Mouse (Mus musculus) lung, adult 2 months (tissue): ENCODE results near the gene Srsf3. TPM values are rescaled to one million over a fixed set of nuclear protein-coding genes. Genes with fewer than 3 reads are reported as not detected.

ENCODE experiments used
- DNase-seq: peaks from one replicate; pipeline ENCODE4 v3.0.0; 2022
- H3K4me1 ChIP-seq: fragments of 200-500 bp; 2 replicates; pipeline ENCODE4 v1.6.1; 2011; ENCODE audit warnings: low read length; ENCODE audit not compliant: control insufficient read depth, insufficient read depth
- H3K4me3 ChIP-seq: fragments of 200-500 bp; replicated peaks from 2 replicates; pipeline ENCODE3; 2011; ENCODE audit warnings: low read depth, mild to moderate bottlenecking, control low read depth, low read length; ENCODE audit errors: extremely low read depth
- CTCF ChIP-seq: fragments of 200-500 bp; IDR thresholded peaks from 2 replicates; pipeline ENCODE4 v1.5.1; 2011; ENCODE audit warnings: mild to moderate bottlenecking, low read length, control low read depth; ENCODE audit not compliant: insufficient read depth
- POLR2A ChIP-seq: fragments of 200-500 bp; IDR thresholded peaks from 2 replicates; pipeline ENCODE4 v1.6.1; 2011; ENCODE audit warnings: low read depth, mild to moderate bottlenecking, control low read depth, low read length, borderline replicate concordance; ENCODE audit errors: extremely low read depth
- WGBS: fragments of 180-500 bp; shearing (Covaris S2); methylation state at CpG from one replicate; pipeline ENCODE4 v1.1.7; 2018; 5-methylcytosine and 5-hydroxymethylcytosine counted together
- polyA plus RNA-seq: library from polyadenylated mRNA; depleted of rRNA; stranded (reverse); fragments of >200 nt; gene quantifications from 2 replicates; pipeline ENCODE4 v1.2.3, GENCODE M21; 2012

The Srsf3 gene
- polyA plus RNA-seq, 1 experiment, result 168 TPM

DNA sequence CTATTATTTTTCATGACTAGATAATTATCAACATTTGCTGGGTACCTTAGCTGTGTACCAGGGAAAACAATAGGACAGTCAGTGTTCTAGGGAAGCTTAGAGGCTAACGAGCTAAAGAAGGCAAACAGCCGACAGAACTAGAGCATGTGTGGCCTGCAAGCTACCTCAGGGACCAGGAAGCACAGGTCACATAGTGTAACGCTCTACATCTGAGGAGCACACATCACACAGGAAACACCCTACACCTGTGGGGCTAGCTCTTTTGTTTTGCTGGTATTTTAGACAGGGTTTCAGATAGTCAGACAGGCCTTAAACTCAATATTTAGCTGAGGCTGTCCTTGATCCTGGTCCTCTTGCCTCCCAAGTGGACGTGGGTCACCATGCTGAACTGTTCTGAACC, 37.8 kb upstream of the Srsf3 start:
- peaks cover 10% of the 10 kb centered on the region for H3K4me1 ChIP-seq
- TF ChIP-seq POLR2A (no peak), CTCF (no peak)
- 53% methylated on average over 4 of the region's 4 CpGs for WGBS
- no peak for DNase-seq
- H3K4me3 ChIP-seq, result no peak overlapping the region

DNA sequence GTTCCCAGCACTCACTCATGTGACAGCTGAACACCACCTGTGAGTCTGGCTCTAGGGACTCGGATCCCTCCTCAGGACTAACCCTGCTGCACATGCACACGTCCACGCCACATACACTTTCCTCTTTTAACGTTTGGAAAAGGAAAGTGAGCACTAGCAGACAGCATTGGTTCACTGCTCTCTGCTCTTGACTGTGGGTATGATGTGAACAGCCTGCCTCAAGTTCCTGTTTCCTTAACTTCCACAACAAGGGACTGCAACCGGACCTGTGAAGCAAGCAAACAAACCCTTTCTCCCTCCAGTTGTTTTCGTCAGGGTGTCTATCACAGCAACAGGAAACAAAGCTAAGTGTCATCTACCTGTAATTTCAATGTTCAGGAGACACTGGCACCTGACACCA, 32.0 kb upstream of the Srsf3 start:
- H3K4me3 ChIP-seq, result no peak overlapping the region
- DNase-seq, result no peak
- no peak for TF ChIP-seq POLR2A
- TF ChIP-seq CTCF, result no peak
- H3K4me1 ChIP-seq, result no peaks in the 10 kb centered on the region; the same call in 1 of the 2 replicates
- 67% methylated on average over 6 of the region's 6 CpGs for WGBS

- TF ChIP-seq POLR2A (no peak), CTCF (no peak)
- no peak for DNase-seq
- Histone ChIP-seq H3K4me1 (peaks cover 5% of the 10 kb centered on the region), H3K4me3 (no peak overlapping the region)
- WGBS, result 15% methylated on average over 1 of the region's 1 CpGs
Measured at GRCm38 (mm10) chr17:29003740-29004139, 28.7 kb upstream of the Srsf3 start.

GRCm38 (mm10) chr17:29005002-29005401, 27.4 kb upstream of the Srsf3 start:
- no peak for DNase-seq
- Histone ChIP-seq H3K4me3 (no peak overlapping the region), H3K4me1 (peaks cover 5% of the 10 kb centered on the region)
- TF ChIP-seq CTCF (no peak), POLR2A (no peak)
- 91% methylated on average over 3 of the region's 3 CpGs for WGBS

DNA sequence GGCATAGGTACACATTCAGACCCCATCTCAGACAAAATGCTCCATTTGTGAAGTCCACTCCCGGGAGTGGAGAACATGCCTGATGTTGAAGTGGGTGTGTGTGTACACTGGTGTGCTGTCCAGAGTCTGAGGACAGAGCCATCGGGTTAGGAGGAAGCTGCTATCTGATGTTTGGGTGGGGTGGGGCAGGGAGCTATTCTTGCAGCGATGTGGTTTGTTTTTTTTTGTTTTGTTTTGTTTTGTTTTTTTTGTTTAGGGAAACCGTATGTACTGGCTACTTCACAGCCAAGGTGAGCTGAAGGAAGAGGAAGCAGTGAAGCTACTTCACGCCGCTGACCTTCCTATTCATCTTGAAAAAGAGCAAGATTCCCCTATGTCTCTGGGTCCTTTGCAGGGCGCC, 25.6 kb upstream of the Srsf3 start:
- WGBS, result 3% methylated on average over 7 of the region's 7 CpGs
- TF ChIP-seq POLR2A, result no peak
- no peak for TF ChIP-seq CTCF
- no peak for DNase-seq
- Histone ChIP-seq H3K4me3 (peak overlapping the region; percentile 95), H3K4me1 (peaks cover 5% of the 10 kb centered on the region)

DNA sequence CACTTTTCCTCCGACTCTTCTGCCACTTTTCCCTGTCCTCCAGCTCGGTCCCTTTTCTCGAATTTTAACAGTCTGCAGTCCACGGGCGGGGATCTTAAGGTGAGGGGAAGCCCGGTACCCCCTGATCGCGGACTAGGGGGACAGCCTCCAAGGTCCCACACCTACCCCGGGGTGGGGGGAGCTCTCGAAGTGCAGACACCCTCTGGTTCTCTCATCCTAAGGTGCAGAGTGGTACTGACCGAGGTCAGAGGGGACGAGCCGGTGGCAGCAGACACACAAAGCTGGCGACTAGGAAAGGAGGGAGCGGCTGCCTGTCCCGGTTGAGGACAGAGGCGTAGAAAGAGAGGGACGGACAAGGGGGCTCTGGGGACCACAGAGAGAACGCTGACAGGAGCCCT, 25.2 kb upstream of the Srsf3 start:
- Histone ChIP-seq H3K4me1 (peaks cover 5% of the 10 kb centered on the region), H3K4me3 (peak overlapping the region; percentile 95)
- WGBS, result under 1% methylated on average over 19 of the region's 19 CpGs
- DNase-seq, result no peak
- TF ChIP-seq POLR2A (no peak), CTCF (no peak)

DNA sequence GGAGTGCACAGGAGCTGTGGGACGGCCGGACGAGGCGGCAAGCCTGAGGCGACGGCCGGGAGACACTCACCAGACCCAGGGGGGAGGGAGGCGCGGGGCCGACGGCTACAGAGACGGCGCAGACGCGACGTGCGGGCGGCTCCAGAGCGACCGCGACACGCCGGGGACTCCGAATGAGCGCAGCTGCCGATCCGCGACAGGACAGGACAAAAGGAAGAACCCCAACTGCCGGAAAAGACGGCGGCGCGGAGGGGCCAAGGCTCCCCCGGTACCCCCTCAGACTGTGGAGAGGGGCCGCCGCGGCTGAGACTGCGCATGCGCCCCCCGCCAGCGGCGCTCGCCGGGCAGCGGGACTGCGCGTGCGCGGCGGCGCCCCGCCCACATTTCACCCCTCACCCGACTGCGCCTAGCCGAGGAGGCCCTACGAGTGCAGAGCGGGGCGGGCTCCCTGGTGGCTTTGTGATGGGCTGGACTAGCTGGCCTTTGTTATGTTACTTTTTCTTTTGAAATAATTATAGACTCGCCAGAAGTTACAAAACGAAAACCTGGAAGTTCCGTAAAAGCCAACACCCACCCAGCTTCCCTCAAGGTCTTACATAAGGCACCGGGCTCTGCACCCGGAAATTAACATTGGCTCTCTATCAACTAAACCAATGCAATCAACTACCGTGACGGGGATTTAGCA, 24.6 kb upstream of the Srsf3 start, which contains the start of gene Stk38:
TSS of gene Stk38 (minus strand) at position 355 of the 685 bp plus-strand sequence.
- under 1% methylated on average over 62 of the region's 65 CpGs for WGBS
- H3K4me3 ChIP-seq, result peak within 1 kb of the TSS; percentile 95
- peaks cover 5% of the 10 kb centered on the region for H3K4me1 ChIP-seq
- peak; percentile 85; the same call in 1 of the 2 replicates for TF ChIP-seq POLR2A
- no peak for TF ChIP-seq CTCF
- peak; percentile 96 for DNase-seq

GRCm38 (mm10) chr17:29008326-29008650, 24.1 kb upstream of the Srsf3 start:
- peak overlapping the region; percentile 95 for H3K4me3 ChIP-seq
- DNase-seq, result no peak
- TF ChIP-seq CTCF, result no peak
- no peak for TF ChIP-seq POLR2A
- peaks cover 5% of the 10 kb centered on the region for H3K4me1 ChIP-seq
- 15% methylated on average over 8 of the region's 8 CpGs for WGBS

- 78% methylated on average over 4 of the region's 4 CpGs for WGBS
- Histone ChIP-seq H3K4me1 (peaks cover 5% of the 10 kb centered on the region), H3K4me3 (no peak overlapping the region)
- DNase-seq, result no peak
- TF ChIP-seq POLR2A, result no peak
- no peak for TF ChIP-seq CTCF
Measured at GRCm38 (mm10) chr17:29009181-29009580, 23.2 kb upstream of the Srsf3 start.

DNA sequence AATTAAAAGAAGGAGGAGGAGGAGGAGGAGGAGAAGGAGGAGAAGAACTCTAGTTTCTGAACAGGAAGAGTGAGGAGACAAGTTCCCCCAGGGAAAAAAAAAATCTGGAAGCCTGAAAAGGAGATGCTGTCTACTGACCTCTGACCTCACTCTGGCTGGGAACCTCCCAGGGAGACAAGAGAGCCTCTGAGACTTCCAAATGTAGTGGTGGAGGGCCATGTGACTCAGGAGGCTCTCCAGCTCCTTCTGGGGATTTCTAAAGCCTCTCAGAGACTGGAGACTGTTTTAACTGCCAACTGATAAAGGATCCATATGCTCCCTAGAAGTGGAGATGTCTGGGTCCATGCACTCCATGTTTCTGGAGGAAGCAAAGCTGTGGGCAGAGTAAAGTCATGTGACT, 18.2 kb upstream of the Srsf3 start:
- Histone ChIP-seq H3K4me1 (peaks cover 2% of the 10 kb centered on the region; the same call in 1 of the 2 replicates), H3K4me3 (no peak overlapping the region)
- TF ChIP-seq CTCF (no peak), POLR2A (no peak)
- no peak for DNase-seq

GRCm38 (mm10) chr17:29015638-29016037, 16.8 kb upstream of the Srsf3 start:
- TF ChIP-seq CTCF (peak; percentile 70), POLR2A (no peak)
- WGBS, result 37% methylated on average over 2 of the region's 2 CpGs
- no peak for DNase-seq

More at GRCm38 (mm10) chr17:29015638-29016037, 16.8 kb upstream of the Srsf3 start:
- Histone ChIP-seq H3K4me3 (no peak overlapping the region), H3K4me1 (peaks cover 2% of the 10 kb centered on the region; the same call in 1 of the 2 replicates)
